Mouse (Mus musculus): ENCODE data around the gene Rrn3. TPM values are rescaled to one million over a fixed set of nuclear protein-coding genes. Genes with fewer than 3 reads are reported as not detected.
"Not testable (repeated sequence)": the region's sequence is repeated elsewhere in the genome, so short reads cannot be mapped to it uniquely, and the experiment has no call there.

Gene Rrn3
- 5.4 and 6.3 TPM in 2 replicates for polyA plus RNA-seq (2012; rRNA removed)

DNA sequence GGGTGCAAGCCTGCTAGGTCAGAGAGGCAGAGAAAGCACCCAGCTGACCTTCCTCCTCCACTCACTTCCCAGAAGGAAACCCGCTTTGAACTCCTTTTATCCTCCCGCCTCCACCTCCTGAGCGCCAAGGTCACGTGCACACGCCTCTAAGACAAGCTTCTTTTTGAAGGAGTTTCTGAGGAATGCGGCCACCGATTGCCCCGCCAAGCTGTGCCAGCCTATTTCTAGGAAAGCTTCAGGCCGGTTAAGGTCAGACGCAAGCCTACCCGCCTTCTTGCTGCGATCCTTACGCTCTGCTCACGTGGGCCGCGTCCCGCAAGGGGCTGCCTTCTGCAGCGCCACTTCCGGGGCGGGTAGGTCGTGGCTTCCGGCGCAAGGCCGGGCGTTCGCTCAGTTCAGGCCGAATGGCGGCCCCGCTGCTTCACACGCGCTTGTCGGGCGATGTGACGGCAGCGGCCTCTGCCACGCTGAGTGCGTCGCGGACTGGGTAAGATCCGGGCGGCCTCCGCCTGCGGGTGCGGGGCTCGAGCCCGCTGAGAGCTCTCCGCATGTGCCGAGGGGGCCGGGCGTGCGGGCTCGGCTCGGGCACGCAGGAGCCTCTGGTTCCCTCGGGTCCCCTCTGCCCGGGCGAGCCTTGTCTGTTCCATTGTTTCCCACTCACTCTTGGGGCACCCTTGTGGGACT lies at the start of gene Rrn3:
Rrn3 (plus strand) TSS at position 356 of the 684 bp plus-strand sequence.
- H3K27ac ChIP-seq (ENCODE audit: control insufficient read depth, insufficient read depth, low read depth, low read length): peak within 1 kb of the TSS; percentile 98
- H3K27me3 ChIP-seq (ENCODE audit: control insufficient read depth, insufficient read depth, low read length): no peaks in the 10 kb centered on the region
- H3K4me1 ChIP-seq (ENCODE audit: control insufficient read depth, insufficient read depth, low read length): peaks cover 5% of the 10 kb centered on the region
- TF ChIP-seq CTCF (IDR thresholded peaks at IDR 0.05; ENCODE audit: control insufficient read depth, insufficient read depth, insufficient replicate concordance, low read depth, low read length) (no peak), POLR2A (IDR thresholded peaks at IDR 0.05; ENCODE audit: control insufficient read depth, low read depth, low read length) (peak; percentile 98)
- H3K4me3 ChIP-seq (ENCODE audit: control insufficient read depth, low read depth, low read length): peak within 1 kb of the TSS; percentile 99
- H3K36me3 ChIP-seq (ENCODE audit: control insufficient read depth, insufficient read depth, low read length): no peaks in the 10 kb centered on the region

DNA sequence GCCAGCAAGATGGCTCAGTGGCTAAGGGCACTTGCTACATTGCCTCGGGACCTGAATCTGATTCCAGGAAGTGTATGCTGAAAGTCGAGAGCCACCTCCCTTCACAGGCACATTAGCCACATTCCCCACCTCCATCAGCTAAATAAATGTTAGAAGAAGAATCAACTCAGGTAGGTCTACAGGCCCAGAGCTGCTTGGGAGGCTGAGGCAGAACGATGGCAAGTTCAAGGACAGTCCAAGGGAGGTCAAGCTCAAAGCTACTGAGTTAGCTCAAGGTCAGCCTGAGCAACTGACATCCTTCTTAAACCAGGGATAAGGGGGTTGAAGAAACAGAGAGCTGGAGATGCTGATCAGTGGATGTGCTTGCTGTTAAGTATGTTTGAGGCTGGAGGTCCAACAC lies 47.7 kb upstream of the Rrn3 start:
- H3K36me3 ChIP-seq (ENCODE audit: control insufficient read depth, insufficient read depth, low read length): no peaks in the 10 kb centered on the region
- no peak overlapping the region for H3K27ac ChIP-seq (ENCODE audit: control insufficient read depth, insufficient read depth, low read depth, low read length)
- H3K4me1 ChIP-seq (ENCODE audit: control insufficient read depth, insufficient read depth, low read length): peaks cover 6% of the 10 kb centered on the region; the same call in 1 of the 2 replicates
- no peaks in the 10 kb centered on the region for H3K27me3 ChIP-seq (ENCODE audit: control insufficient read depth, insufficient read depth, low read length)
- TF ChIP-seq POLR2A (IDR thresholded peaks at IDR 0.05; ENCODE audit: control insufficient read depth, low read depth, low read length) (no peak), CTCF (IDR thresholded peaks at IDR 0.05; ENCODE audit: control insufficient read depth, insufficient read depth, insufficient replicate concordance, low read depth, low read length) (no peak)
- peak overlapping the region; percentile 70 for H3K4me3 ChIP-seq (ENCODE audit: control insufficient read depth, low read depth, low read length)

DNA sequence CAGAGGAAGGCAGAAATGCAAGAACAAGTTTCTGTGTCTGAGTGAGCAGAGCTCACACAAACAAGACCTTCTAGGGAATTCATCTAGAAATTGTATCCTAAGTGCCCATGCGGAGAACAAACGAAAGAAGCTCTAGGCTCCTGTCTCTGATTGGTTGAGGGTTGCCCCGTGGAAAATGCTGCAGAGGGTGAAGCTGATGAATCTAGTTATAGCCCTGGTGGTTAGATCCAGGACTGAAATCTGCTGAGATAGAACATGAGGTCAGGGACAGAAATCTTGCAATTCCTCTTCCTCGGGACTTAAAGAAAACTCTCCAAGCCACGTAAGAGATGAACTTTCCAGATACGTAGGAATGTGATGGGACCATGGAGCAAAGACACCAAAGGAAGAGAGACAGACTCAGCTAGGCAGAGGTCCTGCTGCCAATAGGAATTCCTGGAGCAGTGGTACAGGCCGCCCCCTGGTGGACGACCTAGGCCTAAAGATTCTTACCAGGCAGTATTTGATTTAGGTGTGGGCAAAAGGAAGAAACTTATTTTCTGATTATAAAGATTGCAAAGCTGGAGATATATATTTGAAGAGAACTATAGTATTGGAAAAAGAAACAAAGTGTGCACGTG lies 46.9 kb upstream of the Rrn3 start:
- TF ChIP-seq CTCF (IDR thresholded peaks at IDR 0.05; ENCODE audit: control insufficient read depth, insufficient read depth, insufficient replicate concordance, low read depth, low read length) (peak; percentile 69; the same call in 1 of the 2 replicates), POLR2A (IDR thresholded peaks at IDR 0.05; ENCODE audit: control insufficient read depth, low read depth, low read length) (no peak)
- H3K4me1 ChIP-seq (ENCODE audit: control insufficient read depth, insufficient read depth, low read length): peaks cover 6% of the 10 kb centered on the region; the same call in 1 of the 2 replicates

GRCm38 (mm10) chr16:13735977-13736376 lies 44.5 kb upstream of the Rrn3 start:
- Histone ChIP-seq H3K27ac (ENCODE audit: control insufficient read depth, insufficient read depth, low read depth, low read length) (no peak overlapping the region), H3K36me3 (ENCODE audit: control insufficient read depth, insufficient read depth, low read length) (no peaks in the 10 kb centered on the region), H3K27me3 (ENCODE audit: control insufficient read depth, insufficient read depth, low read length) (no peaks in the 10 kb centered on the region), H3K4me3 (ENCODE audit: control insufficient read depth, low read depth, low read length) (no peak overlapping the region), H3K4me1 (ENCODE audit: control insufficient read depth, insufficient read depth, low read length) (0 out of 2 replicates have a peak, but pooled peaks cover under 1% of the 10 kb centered on the region)
- TF ChIP-seq POLR2A (IDR thresholded peaks at IDR 0.05; ENCODE audit: control insufficient read depth, low read depth, low read length): no peak
- no peak for TF ChIP-seq CTCF (IDR thresholded peaks at IDR 0.05; ENCODE audit: control insufficient read depth, insufficient read depth, insufficient replicate concordance, low read depth, low read length)

More for the DNA sequence above, 46.9 kb upstream of the Rrn3 start:
- Histone ChIP-seq H3K4me3 (ENCODE audit: control insufficient read depth, low read depth, low read length) (no peak overlapping the region), H3K36me3 (ENCODE audit: control insufficient read depth, insufficient read depth, low read length) (no peaks in the 10 kb centered on the region), H3K27ac (ENCODE audit: control insufficient read depth, insufficient read depth, low read depth, low read length) (no peak overlapping the region), H3K27me3 (ENCODE audit: control insufficient read depth, insufficient read depth, low read length) (no peaks in the 10 kb centered on the region)

GRCm38 (mm10) chr16:13739044-13739443 lies 41.5 kb upstream of the Rrn3 start:
- H3K4me1 ChIP-seq (ENCODE audit: control insufficient read depth, insufficient read depth, low read length); H3K27ac ChIP-seq (ENCODE audit: control insufficient read depth, insufficient read depth, low read depth, low read length); H3K27me3 ChIP-seq (ENCODE audit: control insufficient read depth, insufficient read depth, low read length); H3K36me3 ChIP-seq (ENCODE audit: control insufficient read depth, insufficient read depth, low read length); H3K4me3 ChIP-seq (ENCODE audit: control insufficient read depth, low read depth, low read length): not testable (repeated sequence)

- no peaks in the 10 kb centered on the region for H3K4me1 ChIP-seq (ENCODE audit: control insufficient read depth, insufficient read depth, low read length)
- no peak for TF ChIP-seq POLR2A (IDR thresholded peaks at IDR 0.05; ENCODE audit: control insufficient read depth, low read depth, low read length)
- no peak for TF ChIP-seq CTCF (IDR thresholded peaks at IDR 0.05; ENCODE audit: control insufficient read depth, insufficient read depth, insufficient replicate concordance, low read depth, low read length)
- no peaks in the 10 kb centered on the region for H3K36me3 ChIP-seq (ENCODE audit: control insufficient read depth, insufficient read depth, low read length)
- H3K27ac ChIP-seq (ENCODE audit: control insufficient read depth, insufficient read depth, low read depth, low read length): no peak overlapping the region
- H3K4me3 ChIP-seq (ENCODE audit: control insufficient read depth, low read depth, low read length): no peak overlapping the region
- H3K27me3 ChIP-seq (ENCODE audit: control insufficient read depth, insufficient read depth, low read length): no peaks in the 10 kb centered on the region
These were observed 39.7 kb upstream of the Rrn3 start for GRCm38 (mm10) chr16:13740844-13741243.

DNA sequence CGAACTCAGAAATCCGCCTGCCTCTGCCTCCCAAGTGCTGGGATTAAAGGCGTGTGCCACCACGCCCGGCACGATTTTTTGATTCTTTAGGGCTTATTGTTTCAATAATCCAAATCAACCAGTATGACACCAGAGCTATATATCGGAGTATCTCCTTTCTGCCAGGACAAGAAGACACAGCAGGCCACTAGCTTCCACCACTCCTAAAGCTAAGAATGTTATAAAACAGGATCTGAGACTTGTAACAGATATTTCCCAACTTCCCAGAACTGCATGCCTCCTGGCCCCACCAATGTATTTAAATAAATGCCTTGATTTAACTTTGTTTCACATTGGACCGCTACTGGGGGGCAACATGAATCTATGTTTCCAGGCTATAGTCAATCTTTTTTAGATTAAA lies 32.8 kb upstream of the Rrn3 start:
- Histone ChIP-seq H3K27me3 (ENCODE audit: control insufficient read depth, insufficient read depth, low read length) (no peaks in the 10 kb centered on the region), H3K4me3 (ENCODE audit: control insufficient read depth, low read depth, low read length) (no peak overlapping the region), H3K4me1 (ENCODE audit: control insufficient read depth, insufficient read depth, low read length) (peaks cover 2% of the 10 kb centered on the region; the same call in 1 of the 2 replicates), H3K27ac (ENCODE audit: control insufficient read depth, insufficient read depth, low read depth, low read length) (no peak overlapping the region), H3K36me3 (ENCODE audit: control insufficient read depth, insufficient read depth, low read length) (no peaks in the 10 kb centered on the region)
- TF ChIP-seq POLR2A (IDR thresholded peaks at IDR 0.05; ENCODE audit: control insufficient read depth, low read depth, low read length): no peak
- TF ChIP-seq CTCF (IDR thresholded peaks at IDR 0.05; ENCODE audit: control insufficient read depth, insufficient read depth, insufficient replicate concordance, low read depth, low read length): no peak
